Mouse (Mus musculus): ENCODE data around the gene Kat14. TPM values are rescaled to one million over a fixed set of nuclear protein-coding genes. Genes with fewer than 3 reads are reported as not detected.
"Not testable (repeated sequence)": the region's sequence is repeated elsewhere in the genome, so short reads cannot be mapped to it uniquely, and the experiment has no call there.

The Kat14 gene
- polyA plus RNA-seq, 1 experiment from 2014 or later, result 30.7 TPM

DNA sequence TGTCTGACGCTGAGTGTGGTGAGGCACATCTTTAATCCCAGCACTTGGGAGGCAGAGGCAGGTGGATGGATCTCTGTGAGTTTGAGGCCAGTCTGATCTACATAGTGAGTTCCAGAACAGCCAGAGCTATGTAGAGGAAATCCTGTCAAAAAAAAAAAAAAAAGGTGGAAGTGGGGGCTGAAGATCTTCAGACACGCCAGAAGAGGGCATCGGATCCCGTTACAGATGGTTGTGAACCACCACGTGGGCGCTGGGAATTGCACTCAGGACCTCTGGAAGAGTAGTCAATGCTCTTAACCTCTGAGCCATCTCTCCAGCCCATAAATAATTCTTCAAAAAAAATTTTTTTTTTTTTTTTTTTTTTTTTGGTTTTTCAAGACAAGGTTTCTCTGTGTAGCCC, 30.6 kb upstream of the Kat14 start:
- not testable (repeated sequence) for H3K9me3 ChIP-seq; H3K4me3 ChIP-seq; H3K9ac ChIP-seq; H3K4me1 ChIP-seq; ATAC-seq (replicated peaks); H3K36me3 ChIP-seq (replicated peaks); H3K27ac ChIP-seq; H3K4me2 ChIP-seq
- 74% methylated on average over 6 of the region's 6 CpGs for WGBS
- peaks cover 24% of the 10 kb centered on the region; the same call in 1 of the 2 replicates for H3K27me3 ChIP-seq (replicated peaks)

DNA sequence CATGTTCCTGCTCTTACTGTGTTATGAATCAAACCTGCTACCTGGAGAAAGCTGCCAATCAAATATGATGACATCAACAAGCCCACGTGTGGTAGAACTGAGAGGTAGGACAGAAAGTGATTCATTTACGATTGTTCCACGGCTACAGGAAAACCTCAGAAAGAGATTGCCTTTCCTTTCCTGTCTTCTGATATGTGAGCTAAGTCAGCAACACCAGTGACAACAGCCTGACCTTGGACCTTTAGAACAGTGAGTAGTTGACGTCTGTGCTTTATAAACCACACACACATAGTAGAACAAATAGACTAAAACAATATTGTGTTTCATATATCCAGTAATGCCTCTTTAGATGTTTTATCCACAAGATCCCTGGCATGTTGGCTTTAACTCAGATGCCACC, 25.6 kb upstream of the Kat14 start:
- no peaks in the 10 kb centered on the region for H3K4me1 ChIP-seq
- WGBS, result 84% methylated on average over 4 of the region's 4 CpGs
- no peaks in the 10 kb centered on the region for H3K27me3 ChIP-seq (replicated peaks)
- no peak overlapping the region for H3K4me3 ChIP-seq
- H3K9ac ChIP-seq, result no peak overlapping the region
- H3K4me2 ChIP-seq, result no peak overlapping the region
- H3K27ac ChIP-seq, result no peak overlapping the region
- H3K9me3 ChIP-seq, result no peaks in the 10 kb centered on the region
- no peak for ATAC-seq (replicated peaks)
- H3K36me3 ChIP-seq (replicated peaks), result no peaks in the 10 kb centered on the region

DNA sequence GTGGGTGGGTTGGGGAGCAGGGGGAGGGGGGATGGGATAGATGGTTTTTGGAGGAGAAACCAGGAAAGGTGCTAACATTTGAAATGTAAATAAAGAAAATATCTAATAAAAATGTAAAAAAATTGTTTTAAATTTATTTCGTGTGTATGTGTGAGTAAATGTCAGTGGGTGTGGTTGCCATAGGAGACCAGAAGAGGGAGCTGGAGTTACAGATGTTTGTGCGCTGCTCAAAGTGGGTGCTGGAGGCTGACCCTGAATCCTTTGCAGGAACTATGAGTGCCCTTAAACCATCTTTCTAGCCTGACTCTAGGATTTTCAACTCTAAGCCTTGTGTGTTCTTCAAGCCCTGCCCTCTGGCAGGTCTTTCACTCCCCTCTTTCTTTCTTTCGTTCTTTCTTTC, 20.3 kb upstream of the Kat14 start:
- WGBS, result 72% methylated on average over 3 of the region's 3 CpGs
- H3K4me1 ChIP-seq, result no peaks in the 10 kb centered on the region
- H3K27ac ChIP-seq, result no peak overlapping the region
- no peak overlapping the region for H3K4me2 ChIP-seq
- no peaks in the 10 kb centered on the region for H3K36me3 ChIP-seq (replicated peaks)
- H3K4me3 ChIP-seq, result no peak overlapping the region
- no peak for ATAC-seq (replicated peaks)
- H3K27me3 ChIP-seq (replicated peaks), result no peaks in the 10 kb centered on the region
- no peak overlapping the region for H3K9ac ChIP-seq
- H3K9me3 ChIP-seq, result no peaks in the 10 kb centered on the region

DNA sequence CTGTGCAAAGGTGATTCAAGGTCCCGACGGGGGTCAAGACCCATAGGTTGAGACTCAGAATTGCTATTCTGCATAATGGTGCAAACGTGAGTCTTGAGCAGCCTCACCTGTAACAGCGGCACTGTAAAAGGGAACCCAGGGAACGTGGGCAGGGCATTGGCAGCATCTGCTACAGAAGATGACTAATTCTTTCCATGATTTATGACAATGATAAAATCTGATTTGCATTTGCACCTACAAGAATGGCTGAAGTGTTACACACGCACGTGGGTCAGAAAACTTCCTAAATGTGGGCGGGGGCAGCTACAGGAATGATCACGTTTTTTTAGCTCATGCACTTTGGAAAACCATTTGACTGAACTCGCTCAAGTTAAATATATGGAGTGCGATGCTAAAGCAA, 15.9 kb upstream of the Kat14 start:
- WGBS, result 89% methylated on average over 11 of the region's 11 CpGs

DNA sequence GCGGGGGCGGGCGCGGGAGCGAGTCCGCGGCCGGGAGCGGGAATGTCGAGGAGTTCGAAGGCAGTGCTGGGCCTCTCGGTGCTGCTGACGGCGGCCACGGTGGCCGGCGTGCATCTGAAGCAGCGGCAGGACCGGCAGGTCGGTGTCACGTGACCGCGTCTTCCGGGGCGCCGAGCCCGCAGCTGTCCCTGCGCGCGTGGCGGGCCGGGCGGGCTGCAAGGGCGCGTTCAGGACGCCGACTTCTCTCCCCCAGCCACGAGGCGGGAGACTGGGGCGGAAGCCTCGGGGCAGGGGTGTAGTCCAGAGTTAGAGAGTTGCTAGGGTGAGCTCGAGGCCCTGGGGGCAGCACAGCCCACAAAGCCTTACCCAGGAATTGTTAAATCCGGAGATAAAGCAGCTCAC, 238 bp downstream of the Kat14 start:
- under 1% methylated on average over 38 of the region's 43 CpGs for WGBS
- peak overlapping the region; percentile 81 for H3K4me3 ChIP-seq
- no peaks in the 10 kb centered on the region for H3K9me3 ChIP-seq
- H3K4me1 ChIP-seq, result peaks cover 18% of the 10 kb centered on the region
- peak overlapping the region; percentile 94 for H3K27ac ChIP-seq
- H3K36me3 ChIP-seq (replicated peaks), result peaks cover 10% of the 10 kb centered on the region
- peak; percentile 92 for ATAC-seq (replicated peaks)
- H3K4me2 ChIP-seq, result peak overlapping the region; percentile 69
- H3K9ac ChIP-seq, result peak overlapping the region; percentile 83
- no peaks in the 10 kb centered on the region for H3K27me3 ChIP-seq (replicated peaks)

More for the DNA sequence above, 15.9 kb upstream of the Kat14 start:
- H3K36me3 ChIP-seq (replicated peaks), result no peaks in the 10 kb centered on the region
- no peak overlapping the region for H3K4me2 ChIP-seq
- no peak overlapping the region for H3K27ac ChIP-seq
- H3K4me1 ChIP-seq, result no peaks in the 10 kb centered on the region
- no peak overlapping the region for H3K4me3 ChIP-seq
- H3K27me3 ChIP-seq (replicated peaks), result no peaks in the 10 kb centered on the region
- H3K9me3 ChIP-seq, result no peaks in the 10 kb centered on the region
- no peak for ATAC-seq (replicated peaks)
- no peak overlapping the region for H3K9ac ChIP-seq

DNA sequence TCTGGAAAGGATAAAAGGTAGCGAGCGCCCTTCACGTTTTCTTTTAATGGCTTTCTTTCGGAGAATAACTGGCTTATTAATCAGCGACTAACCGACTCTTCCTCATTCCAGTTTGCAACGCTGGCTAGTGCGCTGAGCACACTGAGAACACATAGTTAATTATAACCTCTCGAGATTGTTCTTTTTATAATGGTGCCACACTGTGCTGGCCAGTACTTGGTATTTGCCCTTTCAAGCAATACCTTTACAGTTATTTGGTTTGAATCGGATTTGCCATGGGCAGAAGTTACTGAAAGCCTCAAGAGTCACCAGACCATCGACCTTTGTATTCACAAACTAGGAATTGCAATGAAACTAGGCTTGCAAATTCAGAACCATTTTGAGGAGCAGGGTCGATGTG, 728 bp downstream of the Kat14 start:
- ATAC-seq (replicated peaks), result peak; percentile 59
- peaks cover 14% of the 10 kb centered on the region for H3K36me3 ChIP-seq (replicated peaks)
- H3K4me3 ChIP-seq, result peak overlapping the region; percentile 81
- peak overlapping the region; percentile 69 for H3K4me2 ChIP-seq
- peaks cover 18% of the 10 kb centered on the region for H3K4me1 ChIP-seq
- H3K9me3 ChIP-seq, result no peaks in the 10 kb centered on the region
- H3K27ac ChIP-seq, result peak overlapping the region; percentile 94
- no peaks in the 10 kb centered on the region for H3K27me3 ChIP-seq (replicated peaks)
- WGBS, result 1% methylated on average over 12 of the region's 12 CpGs
- H3K9ac ChIP-seq, result peak overlapping the region; percentile 83

GRCm38 (mm10) chr2:144371566-144371965, 2.8 kb downstream of the Kat14 start:
- H3K27me3 ChIP-seq (replicated peaks), result no peaks in the 10 kb centered on the region
- H3K9me3 ChIP-seq, result no peaks in the 10 kb centered on the region
- peaks cover 24% of the 10 kb centered on the region for H3K36me3 ChIP-seq (replicated peaks)
- 90% methylated on average over 4 of the region's 4 CpGs for WGBS
- no peak overlapping the region for H3K4me2 ChIP-seq
- no peak overlapping the region for H3K9ac ChIP-seq
- ATAC-seq (replicated peaks), result no peak
- no peak overlapping the region for H3K27ac ChIP-seq
- no peak overlapping the region for H3K4me3 ChIP-seq
- H3K4me1 ChIP-seq, result peaks cover 18% of the 10 kb centered on the region

DNA sequence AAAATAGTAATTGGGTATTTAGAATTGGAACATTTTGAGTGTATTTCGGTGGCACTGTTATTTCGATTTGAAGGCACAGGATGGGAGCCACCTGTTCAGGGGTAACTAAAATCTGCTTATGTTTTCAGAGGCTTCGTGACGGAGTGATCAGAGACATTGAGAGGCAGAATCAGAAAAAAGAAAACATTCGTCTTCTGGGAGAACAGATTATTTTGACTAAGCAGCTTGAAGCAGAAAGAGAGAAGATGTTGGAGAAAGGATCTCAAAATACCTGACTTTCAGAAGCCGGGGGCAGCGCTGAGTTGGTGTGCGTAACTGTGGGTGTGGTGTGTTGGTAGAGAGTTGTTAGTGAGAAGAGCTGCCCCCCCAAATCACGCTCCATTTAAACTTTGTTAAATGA, 4.3 kb downstream of the Kat14 start:
- WGBS, result 96% methylated on average over 9 of the region's 9 CpGs
- Histone ChIP-seq H3K4me2 (no peak overlapping the region), H3K9me3 (no peaks in the 10 kb centered on the region), H3K27ac (no peak overlapping the region), H3K27me3 (replicated peaks) (no peaks in the 10 kb centered on the region), H3K36me3 (replicated peaks) (peaks cover 34% of the 10 kb centered on the region), H3K4me3 (no peak overlapping the region), H3K4me1 (peaks cover 18% of the 10 kb centered on the region), H3K9ac (no peak overlapping the region)
- no peak for ATAC-seq (replicated peaks)

DNA sequence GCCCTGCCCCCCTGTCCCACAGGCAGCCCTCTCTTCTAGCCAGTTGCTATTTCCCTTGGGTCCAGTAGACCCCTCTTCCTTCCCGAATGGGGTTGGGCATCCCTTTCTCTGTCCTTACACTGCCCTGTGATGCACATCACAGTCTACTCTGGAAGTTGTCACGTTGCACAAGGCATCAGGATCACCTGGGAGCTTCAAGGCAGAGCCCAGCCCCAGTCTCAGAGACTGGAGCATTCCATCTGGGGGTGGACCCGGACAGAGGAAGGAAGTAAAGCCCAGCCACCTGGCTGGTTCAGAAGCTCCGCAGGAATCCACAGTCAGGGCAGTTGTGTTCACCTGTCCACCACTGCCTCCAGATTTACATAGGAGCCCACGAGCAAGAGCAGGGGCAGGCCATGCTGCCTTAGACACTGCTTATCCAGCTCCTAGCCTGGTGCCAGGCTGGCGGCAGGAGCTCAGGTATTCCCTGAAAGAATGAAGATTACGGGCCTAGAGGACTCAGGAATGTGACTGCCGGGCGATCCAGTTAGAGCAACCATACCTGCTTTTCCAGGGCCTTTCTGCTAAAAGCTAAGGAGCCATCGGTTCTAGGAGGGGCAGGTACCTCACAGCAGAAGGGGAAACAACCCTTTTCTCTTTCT, 6.4 kb downstream of the Kat14 start:
- H3K4me1 ChIP-seq, result peaks cover 8% of the 10 kb centered on the region
- ATAC-seq (replicated peaks), result no peak
- 96% methylated on average over 10 of the region's 10 CpGs for WGBS
- no peak overlapping the region for H3K4me2 ChIP-seq
- H3K9me3 ChIP-seq, result no peaks in the 10 kb centered on the region
- H3K27me3 ChIP-seq (replicated peaks), result no peaks in the 10 kb centered on the region
- no peak overlapping the region for H3K4me3 ChIP-seq
- no peak overlapping the region for H3K27ac ChIP-seq
- H3K36me3 ChIP-seq (replicated peaks), result peaks cover 42% of the 10 kb centered on the region
- no peak overlapping the region for H3K9ac ChIP-seq

- ATAC-seq (replicated peaks), result no peak
- Histone ChIP-seq H3K27me3 (replicated peaks) (no peaks in the 10 kb centered on the region), H3K9me3 (no peaks in the 10 kb centered on the region), H3K4me2 (no peak overlapping the region), H3K36me3 (replicated peaks) (peaks cover 34% of the 10 kb centered on the region), H3K4me3 (no peak overlapping the region), H3K9ac (no peak overlapping the region), H3K27ac (no peak overlapping the region), H3K4me1 (no peaks in the 10 kb centered on the region)
- 86% methylated on average over 3 of the region's 3 CpGs for WGBS
Measured at GRCm38 (mm10) chr2:144381293-144381692, 12.5 kb downstream of the Kat14 start.

DNA sequence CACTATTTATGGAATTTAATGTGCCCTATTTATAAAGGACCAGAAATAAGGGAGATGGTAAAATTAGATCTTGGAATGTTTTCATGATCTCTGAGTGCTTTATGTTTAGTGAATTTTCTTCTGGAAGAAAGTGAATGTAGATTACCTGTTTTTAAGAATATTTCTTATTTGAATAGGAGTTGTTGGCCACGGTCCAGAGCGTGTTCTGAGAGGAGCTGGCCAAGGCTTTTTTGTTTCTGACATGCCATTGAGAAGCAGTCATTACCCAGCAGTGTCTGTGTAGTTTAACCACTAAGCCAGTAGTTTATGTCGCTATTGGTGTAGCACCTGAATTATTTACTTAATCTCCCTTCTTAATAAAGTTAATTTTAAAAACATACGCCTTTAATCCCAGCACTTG, 13.0 kb downstream of the Kat14 start:
- Histone ChIP-seq H3K27me3 (replicated peaks) (no peaks in the 10 kb centered on the region), H3K4me3 (no peak overlapping the region), H3K4me1 (no peaks in the 10 kb centered on the region), H3K4me2 (no peak overlapping the region), H3K9me3 (no peaks in the 10 kb centered on the region), H3K36me3 (replicated peaks) (peaks cover 33% of the 10 kb centered on the region), H3K27ac (no peak overlapping the region), H3K9ac (no peak overlapping the region)
- ATAC-seq (replicated peaks), result no peak
- 91% methylated on average over 4 of the region's 4 CpGs for WGBS

DNA sequence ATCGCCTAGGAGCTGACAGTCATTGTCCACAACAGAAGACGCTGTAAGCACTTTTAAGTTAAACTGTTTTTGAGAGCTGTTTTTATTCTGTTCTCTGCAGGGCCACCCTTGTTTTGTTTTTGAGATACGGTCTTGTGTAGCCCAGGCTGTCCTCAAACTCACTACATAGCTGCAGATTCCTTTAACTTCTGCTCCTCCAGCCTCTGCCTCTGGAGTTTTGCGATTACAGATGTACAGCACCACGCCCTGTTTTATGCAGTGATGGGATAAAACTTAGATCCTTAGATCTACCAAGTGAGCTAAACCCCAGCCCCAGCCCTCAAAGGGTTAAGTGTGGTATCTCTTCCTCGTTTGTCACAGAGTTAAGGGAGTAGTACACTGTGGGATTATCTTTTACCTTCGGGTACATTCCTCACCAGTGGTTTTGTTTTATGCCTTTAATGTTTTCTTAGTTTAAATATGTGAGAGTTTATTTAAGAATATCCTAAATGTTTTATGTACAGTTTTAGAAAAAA, 13.9 kb downstream of the Kat14 start:
- Histone ChIP-seq H3K9ac (no peak overlapping the region), H3K36me3 (replicated peaks) (peaks cover 27% of the 10 kb centered on the region), H3K27ac (no peak overlapping the region), H3K4me1 (no peaks in the 10 kb centered on the region), H3K9me3 (no peaks in the 10 kb centered on the region), H3K4me3 (no peak overlapping the region), H3K4me2 (no peak overlapping the region), H3K27me3 (replicated peaks) (no peaks in the 10 kb centered on the region)
- WGBS, result 87% methylated on average over 7 of the region's 7 CpGs
- ATAC-seq (replicated peaks), result no peak

DNA sequence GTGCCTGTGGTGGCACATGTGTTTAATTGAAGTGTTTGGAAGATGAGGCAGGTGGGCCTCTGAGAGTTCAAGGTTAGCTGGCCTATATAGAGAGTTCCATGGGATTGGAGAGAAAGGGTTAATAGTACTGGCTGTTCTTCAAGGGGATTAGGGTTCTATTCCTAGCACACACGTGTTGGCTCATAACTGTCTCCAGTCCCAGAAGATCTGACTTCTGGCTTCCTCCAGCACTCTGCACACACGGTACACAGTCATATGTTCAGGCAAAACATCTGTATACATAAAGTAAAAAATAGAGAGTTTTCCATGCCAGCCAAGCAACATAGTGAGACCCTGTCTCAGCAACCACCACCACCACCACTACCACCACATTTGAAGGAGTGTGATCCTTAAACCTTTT, 17.5 kb downstream of the Kat14 start:
- Histone ChIP-seq H3K4me3 (no peak overlapping the region), H3K36me3 (replicated peaks) (peaks cover 33% of the 10 kb centered on the region), H3K9ac (no peak overlapping the region)

More for the DNA sequence above, 17.5 kb downstream of the Kat14 start:
- no peak overlapping the region for H3K4me2 ChIP-seq
- H3K9me3 ChIP-seq, result no peaks in the 10 kb centered on the region
- WGBS, result 54% methylated on average over 2 of the region's 2 CpGs
- H3K27me3 ChIP-seq (replicated peaks), result no peaks in the 10 kb centered on the region
- no peak for ATAC-seq (replicated peaks)
- no peaks in the 10 kb centered on the region for H3K4me1 ChIP-seq
- no peak overlapping the region for H3K27ac ChIP-seq

Measured in midbrain, embryonic 15.5 days (tissue).